Mouse (Mus musculus): ENCODE results near the gene Crym. TPM values are rescaled to one million over a fixed set of nuclear protein-coding genes. Genes with fewer than 3 reads are reported as not detected.

The Crym gene
- polyA plus RNA-seq, 1 experiment = 0.11 TPM

DNA sequence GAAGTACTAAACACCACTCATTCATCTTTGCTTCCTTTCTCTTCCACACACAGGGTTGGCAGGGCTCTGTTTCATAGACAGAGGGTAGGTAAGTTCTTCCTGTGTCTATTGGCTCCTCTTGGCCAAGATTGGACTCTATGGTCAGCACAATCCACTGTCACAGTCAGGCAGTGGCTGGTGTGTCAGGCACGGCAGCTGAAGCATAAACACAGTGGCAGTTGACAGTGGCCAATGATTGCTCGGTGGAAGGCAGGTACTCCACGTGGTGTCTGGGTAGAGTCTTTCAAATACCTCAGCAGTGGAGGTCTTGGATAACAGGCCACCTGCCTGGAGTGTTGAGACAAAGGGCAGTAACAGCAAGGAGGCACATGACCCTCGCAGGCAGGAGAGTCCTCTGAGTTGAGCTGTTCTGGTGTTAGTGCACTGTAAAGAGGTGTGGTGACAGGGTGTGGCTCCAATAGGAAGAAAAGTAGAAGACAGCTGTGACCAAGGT lies 43.7 kb downstream of the Crym start:
- Histone ChIP-seq H3K4me1 (ENCODE audit: control insufficient read depth, insufficient read depth, low read length) (no peaks in the 10 kb centered on the region), H3K27ac (ENCODE audit: control insufficient read depth, insufficient read depth, low read depth, low read length) (no peak overlapping the region), H3K36me3 (ENCODE audit: control insufficient read depth, insufficient read depth, low read length) (no peaks in the 10 kb centered on the region), H3K27me3 (ENCODE audit: control insufficient read depth, insufficient read depth, low read length) (no peaks in the 10 kb centered on the region), H3K4me3 (ENCODE audit: control insufficient read depth, low read depth, low read length) (no peak overlapping the region)
- TF ChIP-seq CTCF (IDR thresholded peaks at IDR 0.05; ENCODE audit: control insufficient read depth, insufficient read depth, insufficient replicate concordance, low read depth, low read length) (no peak), POLR2A (IDR thresholded peaks at IDR 0.05; ENCODE audit: control insufficient read depth, low read depth, low read length) (no peak)

DNA sequence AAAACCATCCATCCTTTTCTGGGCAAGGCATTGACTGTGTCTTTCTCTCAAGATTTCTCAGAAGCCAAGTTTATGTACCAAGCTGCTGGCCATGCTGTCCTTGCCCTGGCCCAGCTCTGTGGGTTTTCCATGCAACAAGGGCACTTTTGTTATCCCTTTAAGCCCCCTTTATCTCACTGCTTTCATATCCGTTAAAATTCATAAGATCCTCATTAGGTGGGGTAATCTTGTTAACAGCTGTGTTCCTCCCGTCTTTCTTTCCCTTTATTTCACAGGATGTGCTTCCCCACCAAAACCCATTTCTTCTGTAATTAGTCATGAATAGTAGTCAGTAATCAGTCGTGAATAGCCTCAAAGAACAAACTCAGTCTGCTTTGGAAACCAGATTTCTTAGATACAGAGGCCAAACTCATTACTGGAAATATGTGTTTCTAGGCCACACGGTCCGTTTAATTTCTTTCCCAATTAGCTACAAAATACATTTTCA lies 44.3 kb downstream of the Crym start:
- Histone ChIP-seq H3K27ac (ENCODE audit: control insufficient read depth, insufficient read depth, low read depth, low read length) (no peak overlapping the region), H3K4me3 (ENCODE audit: control insufficient read depth, low read depth, low read length) (no peak overlapping the region), H3K27me3 (ENCODE audit: control insufficient read depth, insufficient read depth, low read length) (no peaks in the 10 kb centered on the region), H3K4me1 (ENCODE audit: control insufficient read depth, insufficient read depth, low read length) (no peaks in the 10 kb centered on the region), H3K36me3 (ENCODE audit: control insufficient read depth, insufficient read depth, low read length) (no peaks in the 10 kb centered on the region)
- TF ChIP-seq CTCF (IDR thresholded peaks at IDR 0.05; ENCODE audit: control insufficient read depth, insufficient read depth, insufficient replicate concordance, low read depth, low read length) (no peak), POLR2A (IDR thresholded peaks at IDR 0.05; ENCODE audit: control insufficient read depth, low read depth, low read length) (no peak)

DNA sequence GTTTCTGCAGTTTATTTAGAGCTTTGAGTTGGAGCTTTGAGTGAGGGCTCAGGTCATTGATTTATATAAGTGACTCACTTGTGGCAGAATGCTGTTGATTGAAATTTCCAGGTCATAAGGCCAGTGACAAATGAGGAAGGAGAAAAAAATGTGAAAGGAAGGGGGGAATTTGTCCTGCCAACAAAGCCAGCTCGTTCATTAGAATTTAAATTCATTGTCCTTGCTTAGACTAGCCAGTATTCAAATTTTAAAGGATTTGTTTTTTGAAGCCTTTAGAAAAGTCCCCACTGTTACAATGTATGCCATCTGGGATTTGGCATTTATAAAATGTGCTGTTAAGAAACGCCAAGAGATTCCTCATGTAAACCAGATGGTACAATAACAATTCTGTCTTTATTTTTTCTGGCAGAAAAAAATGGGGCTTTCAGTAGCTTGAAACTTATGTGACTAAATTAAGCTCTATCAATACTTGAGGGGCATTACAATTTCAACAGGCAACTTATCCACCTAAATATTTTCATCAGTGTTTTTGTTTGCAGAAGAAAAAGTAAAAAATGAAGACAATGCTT lies 45.0 kb downstream of the Crym start:
- Histone ChIP-seq H3K27ac (ENCODE audit: control insufficient read depth, insufficient read depth, low read depth, low read length) (no peak overlapping the region), H3K4me1 (ENCODE audit: control insufficient read depth, insufficient read depth, low read length) (no peaks in the 10 kb centered on the region), H3K36me3 (ENCODE audit: control insufficient read depth, insufficient read depth, low read length) (no peaks in the 10 kb centered on the region), H3K4me3 (ENCODE audit: control insufficient read depth, low read depth, low read length) (no peak overlapping the region; the same call in 1 of the 2 replicates), H3K27me3 (ENCODE audit: control insufficient read depth, insufficient read depth, low read length) (no peaks in the 10 kb centered on the region)
- TF ChIP-seq CTCF (IDR thresholded peaks at IDR 0.05; ENCODE audit: control insufficient read depth, insufficient read depth, insufficient replicate concordance, low read depth, low read length) = no peak

DNA sequence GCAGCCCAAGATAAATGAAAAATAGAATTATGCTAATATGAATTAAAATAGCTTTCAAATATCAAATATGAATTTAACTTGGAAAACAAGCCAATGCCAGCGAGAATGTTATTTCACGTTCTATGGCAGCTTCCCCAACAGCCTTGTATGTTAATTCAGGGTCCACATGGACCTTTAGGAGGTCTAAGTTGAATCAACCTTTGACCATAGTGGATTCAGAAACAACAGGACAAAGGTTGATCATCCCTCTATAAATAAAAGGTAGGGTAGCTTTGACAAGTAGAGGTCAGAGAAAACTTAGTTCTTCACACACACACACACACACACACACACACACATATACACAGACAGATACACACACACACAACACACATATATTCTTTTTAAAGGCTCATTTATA lies 51.0 kb downstream of the Crym start:
- H3K27ac ChIP-seq (ENCODE audit: control insufficient read depth, insufficient read depth, low read depth, low read length) = no peak overlapping the region

DNA sequence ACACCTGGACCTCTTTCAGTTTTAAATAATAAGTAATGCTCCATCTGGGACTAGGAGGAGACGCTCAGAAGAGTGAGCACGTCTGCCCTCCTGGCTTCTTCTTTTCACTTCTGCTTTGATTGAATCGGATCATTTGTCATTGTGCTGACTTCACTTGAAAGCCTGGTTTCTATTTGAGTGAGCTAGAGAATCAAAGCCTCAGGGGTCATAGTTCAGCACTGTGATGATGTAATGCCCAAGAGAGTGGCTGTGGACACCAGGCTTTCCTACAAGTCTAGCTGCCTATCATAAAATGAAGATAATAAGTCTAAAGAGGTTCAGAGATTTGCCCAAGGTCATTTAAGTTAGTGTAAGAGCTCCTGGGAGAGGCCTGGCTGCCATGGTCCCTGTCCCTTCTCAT lies 51.7 kb downstream of the Crym start:
- H3K36me3 ChIP-seq (ENCODE audit: control insufficient read depth, insufficient read depth, low read length) = no peaks in the 10 kb centered on the region
- no peak overlapping the region for H3K27ac ChIP-seq (ENCODE audit: control insufficient read depth, insufficient read depth, low read depth, low read length)
- H3K4me3 ChIP-seq (ENCODE audit: control insufficient read depth, low read depth, low read length) = no peak overlapping the region
- TF ChIP-seq CTCF (IDR thresholded peaks at IDR 0.05; ENCODE audit: control insufficient read depth, insufficient read depth, insufficient replicate concordance, low read depth, low read length) (no peak), POLR2A (IDR thresholded peaks at IDR 0.05; ENCODE audit: control insufficient read depth, low read depth, low read length) (no peak)
- H3K27me3 ChIP-seq (ENCODE audit: control insufficient read depth, insufficient read depth, low read length) = no peaks in the 10 kb centered on the region
- H3K4me1 ChIP-seq (ENCODE audit: control insufficient read depth, insufficient read depth, low read length) = no peaks in the 10 kb centered on the region; the same call in 1 of the 2 replicates

More for the DNA sequence above, 51.0 kb downstream of the Crym start:
- TF ChIP-seq POLR2A (IDR thresholded peaks at IDR 0.05; ENCODE audit: control insufficient read depth, low read depth, low read length) (no peak), CTCF (IDR thresholded peaks at IDR 0.05; ENCODE audit: control insufficient read depth, insufficient read depth, insufficient replicate concordance, low read depth, low read length) (no peak)
- H3K27me3 ChIP-seq (ENCODE audit: control insufficient read depth, insufficient read depth, low read length) = no peaks in the 10 kb centered on the region
- H3K4me3 ChIP-seq (ENCODE audit: control insufficient read depth, low read depth, low read length) = no peak overlapping the region
- H3K36me3 ChIP-seq (ENCODE audit: control insufficient read depth, insufficient read depth, low read length) = no peaks in the 10 kb centered on the region
- H3K4me1 ChIP-seq (ENCODE audit: control insufficient read depth, insufficient read depth, low read length) = no peaks in the 10 kb centered on the region

DNA sequence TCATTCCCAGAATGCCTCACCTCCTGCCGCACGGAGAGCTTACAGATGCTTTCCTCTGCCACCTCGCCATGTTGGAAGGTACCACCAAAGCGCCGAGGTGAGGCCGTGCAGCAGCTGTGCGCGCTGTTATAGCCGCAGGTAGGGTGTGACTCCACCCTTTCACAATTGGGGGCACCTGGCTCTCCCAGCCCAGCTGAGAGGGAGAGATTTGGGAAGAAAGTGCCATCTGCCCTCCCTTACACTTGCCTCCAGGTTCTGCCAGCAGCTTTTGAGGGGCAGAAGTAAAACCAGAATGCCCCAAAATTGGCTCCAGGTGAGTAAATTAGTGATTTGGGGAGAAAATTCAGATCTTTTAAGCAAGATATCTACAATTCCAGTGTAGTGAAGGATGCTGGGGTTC lies 56.7 kb downstream of the Crym start, which contains the start of gene Zp2:
Zp2 (minus strand) TSS at position 101 of the 400 bp plus-strand sequence.
- no peaks in the 10 kb centered on the region for H3K36me3 ChIP-seq (ENCODE audit: control insufficient read depth, insufficient read depth, low read length)
- TF ChIP-seq CTCF (IDR thresholded peaks at IDR 0.05; ENCODE audit: control insufficient read depth, insufficient read depth, insufficient replicate concordance, low read depth, low read length) (no peak), POLR2A (IDR thresholded peaks at IDR 0.05; ENCODE audit: control insufficient read depth, low read depth, low read length) (no peak)

DNA sequence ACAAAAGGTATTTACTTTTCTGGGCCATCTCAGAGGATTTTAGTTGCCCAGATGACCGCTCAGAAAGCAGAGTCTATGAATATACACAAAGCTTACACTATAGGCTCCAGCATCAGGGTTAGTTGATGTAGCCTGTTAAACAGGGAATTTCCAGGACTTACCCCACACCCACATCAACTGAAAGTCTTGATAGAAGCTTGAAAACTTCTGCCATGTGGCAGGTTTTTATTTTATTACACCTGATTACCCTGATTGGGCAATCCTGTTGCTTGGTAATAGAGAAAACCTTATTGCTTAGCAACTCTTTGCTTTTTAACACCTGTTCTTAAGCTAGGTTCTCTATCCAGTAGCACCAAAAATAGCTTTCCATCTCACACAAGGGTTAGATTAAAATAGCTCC lies 59.2 kb downstream of the Crym start:
- no peak overlapping the region for H3K4me3 ChIP-seq (ENCODE audit: control insufficient read depth, low read depth, low read length)
- H3K4me1 ChIP-seq (ENCODE audit: control insufficient read depth, insufficient read depth, low read length) = no peaks in the 10 kb centered on the region; the same call in 1 of the 2 replicates
- TF ChIP-seq POLR2A (IDR thresholded peaks at IDR 0.05; ENCODE audit: control insufficient read depth, low read depth, low read length) = no peak
- no peak for TF ChIP-seq CTCF (IDR thresholded peaks at IDR 0.05; ENCODE audit: control insufficient read depth, insufficient read depth, insufficient replicate concordance, low read depth, low read length)
- H3K27ac ChIP-seq (ENCODE audit: control insufficient read depth, insufficient read depth, low read depth, low read length) = no peak overlapping the region
- H3K27me3 ChIP-seq (ENCODE audit: control insufficient read depth, insufficient read depth, low read length) = no peaks in the 10 kb centered on the region
- no peaks in the 10 kb centered on the region for H3K36me3 ChIP-seq (ENCODE audit: control insufficient read depth, insufficient read depth, low read length)

More for the DNA sequence above, 56.7 kb downstream of the Crym start, which contains the start of gene Zp2:
- Histone ChIP-seq H3K4me3 (ENCODE audit: control insufficient read depth, low read depth, low read length) (no peak within 1 kb of the TSS), H3K27me3 (ENCODE audit: control insufficient read depth, insufficient read depth, low read length) (no peaks in the 10 kb centered on the region), H3K27ac (ENCODE audit: control insufficient read depth, insufficient read depth, low read depth, low read length) (no peak within 1 kb of the TSS), H3K4me1 (ENCODE audit: control insufficient read depth, insufficient read depth, low read length) (no peaks in the 10 kb centered on the region; the same call in 1 of the 2 replicates)

Other genes with a start within 250 kb of the Crym start
- gene Dnah3, start 106.8 kb downstream of the Crym start, polyA plus RNA-seq (2012; rRNA removed) = 31.7 and 34.6 TPM in 2 replicates
- gene Tmem159, start 99.8 kb downstream of the Crym start, polyA plus RNA-seq (2012; rRNA removed) = 6.6 and 8.0 TPM in 2 replicates
- not detected in 2 replicates for gene Zp2, start 56.8 kb downstream of the Crym start, polyA plus RNA-seq (2012; rRNA removed)
- 0.27 and 0.35 TPM in 2 replicates for gene Anks4b, start 28.3 kb downstream of the Crym start, polyA plus RNA-seq (2012; rRNA removed)
- gene Abca14, start 1.9 kb upstream of the Crym start, polyA plus RNA-seq (2012; rRNA removed) = 62.8 and 185 TPM in 2 replicates
- gene Abca15, start 126.6 kb upstream of the Crym start, polyA plus RNA-seq (2012; rRNA removed) = 11.6 and 16.2 TPM in 2 replicates
- 18.9 and 25.4 TPM in 2 replicates for gene Abca16, start 207.5 kb upstream of the Crym start, polyA plus RNA-seq (2012; rRNA removed)

Data from testis, adult 2 months (tissue).